Mouse (Mus musculus) hindlimb bud, embryonic 11.5 days (tissue): ENCODE data around the gene Rbm4.

ENCODE experiments used
- DNase-seq: peaks from one replicate; pipeline ENCODE4 v3.0.0-alpha.2; 2012; ENCODE audit warnings: low read depth, low spot score; ENCODE audit errors: extremely low spot score

The Rbm4 gene

GRCm38 (mm10) chr19:4743524-4743923, 50.2 kb downstream of the Rbm4 start:
- no peak for DNase-seq

GRCm38 (mm10) chr19:4742229-4742628, 51.5 kb downstream of the Rbm4 start:
- no peak for DNase-seq

GRCm38 (mm10) chr19:4741482-4741881, 52.2 kb downstream of the Rbm4 start:
- DNase-seq = no peak

- no peak for DNase-seq
These were observed 53.9 kb downstream of the Rbm4 start for GRCm38 (mm10) chr19:4739762-4740161.

GRCm38 (mm10) chr19:4739053-4739452, 54.6 kb downstream of the Rbm4 start:
- DNase-seq = no peak

GRCm38 (mm10) chr19:4737866-4738265, 55.8 kb downstream of the Rbm4 start:
- no peak for DNase-seq
